Mouse (Mus musculus): ENCODE measurements at regions not wholly inside any gene's neighbourhood (a gene's known extent, or its start where the extent isn't known, plus 50 kb on each side); places are given as distances from the start of the nearest gene placed in this dataset.

DNA sequence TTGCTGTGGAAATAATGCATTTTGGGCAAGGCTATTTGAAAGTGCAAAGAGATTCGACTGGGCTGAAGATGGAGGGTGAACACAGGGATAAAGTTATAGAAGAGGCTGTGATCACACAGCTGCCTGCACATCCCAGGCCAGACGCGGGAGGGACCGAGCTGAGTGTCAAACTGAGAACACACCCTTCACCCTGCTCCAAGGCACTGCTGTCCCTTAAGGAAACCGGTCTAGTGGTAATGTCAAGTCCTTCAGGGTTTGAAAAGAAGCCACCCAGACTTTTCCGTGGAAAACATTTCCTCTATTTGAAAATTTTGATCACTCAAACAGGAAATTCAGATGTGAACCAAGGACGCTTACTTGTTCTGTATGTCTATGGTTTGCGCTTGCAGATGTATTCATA lies 134.6 kb downstream of the Gm11011 start:
- in situ Hi-C loops (cut with MboI, MseI): no loop called here

DNA sequence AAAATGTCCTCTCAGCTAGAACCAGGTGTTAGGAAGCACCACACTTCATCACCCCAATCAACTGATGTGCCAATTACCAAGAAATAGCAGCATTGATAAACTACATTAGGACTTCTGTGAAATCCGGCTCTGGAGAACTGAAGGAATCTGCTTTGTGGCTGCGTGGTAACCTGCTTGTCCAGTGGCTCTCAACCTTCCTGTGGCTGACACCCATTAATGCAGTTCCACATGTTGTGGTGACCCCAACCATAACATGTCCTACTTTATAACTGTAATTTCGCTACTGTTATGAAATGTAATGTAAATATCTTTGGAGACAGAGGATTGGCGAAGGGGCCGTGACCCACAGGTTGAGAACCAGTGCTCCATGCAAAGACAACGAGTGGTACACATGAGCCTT lies 136.7 kb downstream of the Gm11011 start:
- in situ Hi-C loops (cut with MboI, MseI): no loop called here

DNA sequence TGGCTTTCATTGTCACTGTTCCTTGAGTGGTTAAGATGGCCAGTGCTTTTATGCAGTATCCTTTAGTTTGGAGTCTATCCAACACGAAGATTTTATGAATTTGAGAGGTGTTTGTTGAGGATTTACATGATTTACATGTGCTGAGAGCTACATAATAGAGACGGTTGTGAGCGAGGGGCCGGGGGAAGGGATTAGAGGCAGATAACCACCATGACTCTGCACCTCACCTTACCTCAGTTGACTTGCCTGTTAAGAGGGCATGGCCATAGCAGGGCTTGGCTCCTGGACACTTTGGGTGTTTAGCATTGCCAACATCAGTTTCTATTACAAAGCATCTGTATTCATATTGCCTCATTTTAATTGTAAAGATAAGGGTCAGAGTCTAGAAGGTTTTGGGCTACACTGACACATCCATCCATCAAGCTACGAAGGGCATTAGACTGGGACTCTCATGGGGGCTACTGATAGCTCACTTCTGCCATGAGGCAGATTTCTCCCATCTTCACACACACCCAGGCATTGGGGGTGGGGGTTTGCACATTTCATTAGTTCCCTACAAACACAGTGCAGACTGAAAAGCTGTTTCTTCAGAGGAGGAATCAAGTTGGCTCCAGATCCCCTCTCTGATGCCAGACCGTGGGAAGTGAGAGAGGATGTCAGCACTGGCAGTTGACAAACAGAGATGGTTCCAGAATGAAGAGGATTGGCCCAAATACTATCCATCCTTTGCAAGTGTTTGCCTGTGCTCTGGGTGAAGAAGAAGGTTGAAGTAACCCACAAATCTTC lies 139.9 kb downstream of the Gm11011 start:
- in situ Hi-C loops (cut with MboI, MseI): no loop called here

DNA sequence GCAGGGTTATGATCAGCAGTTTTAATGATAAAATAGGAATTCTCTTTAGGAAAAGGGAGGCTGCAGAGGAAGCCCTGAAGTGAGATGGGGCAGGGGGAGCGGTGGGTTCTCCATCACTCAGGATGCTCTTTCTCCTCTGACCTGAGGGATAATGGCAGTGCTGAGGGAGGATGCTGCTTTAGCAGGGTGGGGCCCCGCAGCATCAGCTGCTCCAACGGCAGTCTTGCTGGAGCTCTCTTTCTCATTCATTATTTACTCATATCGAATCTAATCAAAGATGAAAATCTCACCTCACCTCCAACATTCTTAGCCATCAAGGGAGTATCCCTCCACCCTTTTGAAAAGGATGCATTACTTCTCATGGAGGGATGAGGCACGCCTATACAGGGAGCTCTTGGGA lies 141.7 kb downstream of the Gm11011 start:
- in situ Hi-C loops (cut with MboI, MseI): no loop called here

DNA sequence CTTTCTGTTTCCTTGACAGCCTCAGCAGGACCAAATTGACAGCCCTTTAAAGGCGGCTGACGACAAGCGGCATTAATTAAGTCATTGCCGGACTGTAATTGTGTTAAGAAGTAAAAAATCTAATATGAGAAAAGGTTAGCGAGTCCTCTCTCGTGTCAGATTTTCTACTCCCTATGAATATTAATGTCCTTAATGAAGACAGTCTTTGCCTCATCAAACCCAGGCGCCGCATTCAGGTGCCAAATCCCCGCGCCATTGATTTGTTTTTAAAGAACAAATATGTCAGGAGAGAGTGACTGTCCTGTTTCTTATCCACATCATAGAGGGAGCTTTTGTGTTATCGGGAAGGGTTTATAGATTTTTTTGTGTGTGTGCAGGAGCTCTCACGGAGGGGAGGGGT lies 142.2 kb downstream of the Gm11011 start:
- in situ Hi-C loops (cut with MboI, MseI): no loop called here

GRCm38 (mm10) chr2:169443271-169443670 lies 144.3 kb downstream of the Gm11011 start:
- in situ Hi-C loops (cut with MboI, MseI): no loop called here

GRCm38 (mm10) chr2:169431516-169431915 lies 156.0 kb downstream of the Gm11011 start:
- in situ Hi-C loops (cut with MboI, MseI): no loop called here

DNA sequence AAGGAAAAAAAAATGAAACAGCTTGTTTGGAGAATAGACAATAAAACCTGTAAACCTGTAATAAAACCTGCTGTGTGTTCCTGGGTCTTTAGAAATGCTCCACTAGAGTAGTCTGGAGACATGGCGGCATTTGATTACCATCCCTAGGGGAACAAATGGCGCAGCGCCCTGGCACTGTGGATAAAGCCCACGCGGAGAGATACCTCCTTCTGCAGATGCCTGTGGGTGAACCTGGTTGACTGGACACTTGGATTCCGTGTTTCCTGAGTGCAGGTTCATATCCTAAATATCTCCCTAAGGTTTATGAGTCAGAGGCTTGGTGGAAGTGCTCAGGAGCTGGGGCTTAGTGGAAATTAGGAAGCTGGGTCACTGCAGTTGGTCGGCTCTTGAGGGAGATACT lies 158.1 kb downstream of the Gm11011 start:
- in situ Hi-C loops (cut with MboI, MseI): no loop called here

DNA sequence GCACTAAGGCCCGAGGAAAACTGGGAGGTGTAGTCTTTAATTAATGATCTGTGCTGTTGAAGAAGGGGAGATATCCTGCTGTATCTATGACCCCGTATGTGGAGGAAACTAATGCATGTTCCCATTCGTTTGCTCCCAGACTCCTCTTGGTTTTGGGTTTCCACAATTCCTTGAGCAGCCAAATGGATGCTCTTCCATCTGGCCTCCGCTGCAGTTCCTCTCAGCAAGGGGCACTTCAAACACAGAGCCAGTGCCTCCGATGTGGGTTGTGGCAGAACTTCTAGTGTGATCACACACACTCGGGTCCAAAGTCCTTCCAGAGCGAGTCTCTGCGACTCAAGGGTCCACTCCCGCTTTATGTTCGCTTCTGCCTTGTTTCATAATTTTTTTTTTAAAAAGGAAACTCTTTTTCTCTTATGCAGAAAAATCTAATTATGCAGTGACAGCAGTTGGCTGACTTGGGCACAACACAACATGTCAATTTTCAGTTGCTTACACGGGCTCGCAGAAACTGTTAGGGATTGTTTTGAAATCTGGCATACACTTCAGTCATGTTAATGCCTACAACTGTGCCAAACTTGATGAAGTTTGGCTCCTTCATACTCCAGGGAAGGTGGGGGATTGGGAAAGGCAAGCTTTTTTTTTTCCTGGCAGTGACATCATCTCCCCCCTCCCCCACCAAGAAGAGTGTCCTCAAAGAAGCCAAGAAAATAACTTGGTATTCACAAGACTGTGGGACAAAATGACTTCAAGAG lies 163.2 kb downstream of the Gm11011 start:
- in situ Hi-C loops (cut with MboI, MseI): no loop called here

DNA sequence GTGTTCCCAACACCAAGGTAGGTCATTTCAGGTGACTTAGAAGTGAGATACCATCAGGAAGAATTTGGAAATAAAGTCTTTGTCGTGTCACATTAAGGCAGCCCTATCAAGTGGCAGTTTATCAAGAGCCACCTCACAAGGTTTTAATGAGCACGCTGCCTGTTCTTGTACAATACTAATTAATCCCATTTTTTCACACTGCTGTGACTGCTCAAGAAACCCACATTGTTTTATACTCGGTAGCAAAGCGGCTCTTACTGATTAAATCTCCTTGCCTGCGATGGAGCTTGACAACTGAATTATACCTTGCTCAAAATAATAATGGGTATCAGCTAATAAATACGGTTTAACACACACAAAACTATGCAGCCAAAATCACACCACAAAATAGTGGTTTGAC lies 175.2 kb downstream of the Gm11011 start:
- in situ Hi-C loops (cut with MboI, MseI): no loop called here

DNA sequence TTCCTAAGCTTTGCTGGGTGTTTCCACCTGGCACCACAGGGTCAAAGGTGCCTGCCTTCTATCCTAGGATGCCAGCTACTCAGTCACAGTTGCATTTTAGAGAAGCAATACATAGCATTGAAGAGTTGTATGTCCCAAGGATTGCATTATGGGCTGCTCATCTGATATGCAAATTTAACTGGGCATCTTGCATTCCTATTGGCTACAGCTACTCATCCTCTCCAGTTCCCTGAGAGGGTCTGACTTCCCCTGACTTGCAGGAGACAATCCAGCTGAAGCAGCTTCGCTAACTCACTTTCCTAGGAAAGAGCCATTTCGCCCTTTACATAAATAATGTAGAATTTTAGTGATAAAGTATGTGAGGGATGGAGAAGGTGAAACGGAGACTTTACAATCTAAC lies 177.5 kb downstream of the Gm11011 start:
- in situ Hi-C loops (cut with MboI, MseI): no loop called here

- in situ Hi-C loops (cut with MboI, MseI): no loop called here
Observed at GRCm38 (mm10) chr2:169404908-169405690, 182.4 kb downstream of the Gm11011 start.

DNA sequence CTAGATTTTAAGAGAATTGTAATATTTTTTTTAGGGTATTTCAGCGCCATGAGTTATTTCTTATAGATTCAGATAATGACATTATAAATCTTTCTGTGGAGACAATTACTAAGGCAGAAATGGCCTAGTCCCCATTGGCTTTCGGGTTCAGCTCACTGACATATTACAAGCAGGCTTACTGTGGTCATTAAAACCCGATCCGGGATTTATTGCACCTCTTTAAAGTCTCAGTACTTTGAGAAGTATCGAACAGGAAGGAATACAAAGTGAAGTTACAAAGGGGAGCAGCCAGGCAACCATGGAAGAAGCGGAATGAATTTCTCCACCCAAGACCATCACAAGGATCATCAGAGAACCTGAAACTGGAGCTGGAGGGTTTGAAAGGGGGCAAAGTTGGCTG lies 189.8 kb downstream of the Gm11011 start:
- in situ Hi-C loops (cut with MboI, MseI): loop anchor here in 1 of 2 experiments (25.0 kb wide), 1 partner anchor 840 kb away; no protein-coding TSS in a partner anchor

DNA sequence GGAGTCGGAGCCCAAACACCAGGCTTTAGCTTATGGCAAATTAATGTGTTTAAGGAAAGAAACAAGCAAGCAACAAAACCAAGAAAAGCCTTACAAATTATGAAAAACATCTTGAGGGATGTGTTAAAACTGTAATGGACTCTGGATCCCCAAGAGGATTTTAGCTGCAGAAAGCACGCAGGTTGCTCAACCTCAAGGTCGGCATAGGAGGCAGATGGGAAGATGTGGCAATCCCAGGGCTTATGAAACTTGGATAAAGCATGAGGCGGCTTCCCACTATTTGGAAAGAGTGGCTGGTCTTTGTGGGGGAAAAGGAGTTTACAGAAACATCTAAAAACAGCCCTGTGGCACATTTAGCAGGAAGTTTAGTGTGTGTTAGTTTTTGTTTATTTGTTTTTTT lies 190.5 kb downstream of the Gm11011 start:
- in situ Hi-C loops (cut with MboI, MseI): loop anchor here in 1 of 2 experiments (25.0 kb wide), 1 partner anchor 840 kb away; no protein-coding TSS in a partner anchor

DNA sequence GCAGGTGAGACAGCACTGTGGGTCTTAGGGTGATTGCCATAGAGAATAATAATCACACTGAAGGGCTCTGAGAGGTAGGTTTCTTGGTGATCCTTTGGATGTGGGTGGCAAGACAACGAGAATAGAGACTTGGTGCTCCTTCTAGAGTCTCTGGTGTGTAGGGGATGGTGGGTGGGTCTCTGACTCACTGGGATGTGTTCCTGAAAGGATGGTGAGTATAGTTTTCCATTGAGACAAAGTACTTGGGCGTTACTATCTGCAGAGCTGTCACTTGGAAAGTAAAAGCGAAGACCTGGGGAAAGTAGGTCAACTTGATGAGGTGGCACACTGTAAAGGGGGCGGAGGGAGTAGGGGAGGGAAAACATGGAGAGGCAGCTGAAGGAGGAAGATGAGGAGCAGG lies 191.3 kb downstream of the Gm11011 start:
- in situ Hi-C loops (cut with MboI, MseI): loop anchor here in 1 of 2 experiments (25.0 kb wide), 1 partner anchor 841 kb away; no protein-coding TSS in a partner anchor

GRCm38 (mm10) chr2:169389611-169390010 lies 197.9 kb downstream of the Gm11011 start:
- in situ Hi-C loops (cut with MboI, MseI): loop anchor here in 1 of 2 experiments (25.0 kb wide), 1 partner anchor 848 kb away; no protein-coding TSS in a partner anchor

GRCm38 (mm10) chr2:169388569-169388968 lies 199.0 kb downstream of the Gm11011 start:
- in situ Hi-C loops (cut with MboI, MseI): loop anchor here in 1 of 2 experiments (25.0 kb wide), 1 partner anchor 849 kb away; no protein-coding TSS in a partner anchor

DNA sequence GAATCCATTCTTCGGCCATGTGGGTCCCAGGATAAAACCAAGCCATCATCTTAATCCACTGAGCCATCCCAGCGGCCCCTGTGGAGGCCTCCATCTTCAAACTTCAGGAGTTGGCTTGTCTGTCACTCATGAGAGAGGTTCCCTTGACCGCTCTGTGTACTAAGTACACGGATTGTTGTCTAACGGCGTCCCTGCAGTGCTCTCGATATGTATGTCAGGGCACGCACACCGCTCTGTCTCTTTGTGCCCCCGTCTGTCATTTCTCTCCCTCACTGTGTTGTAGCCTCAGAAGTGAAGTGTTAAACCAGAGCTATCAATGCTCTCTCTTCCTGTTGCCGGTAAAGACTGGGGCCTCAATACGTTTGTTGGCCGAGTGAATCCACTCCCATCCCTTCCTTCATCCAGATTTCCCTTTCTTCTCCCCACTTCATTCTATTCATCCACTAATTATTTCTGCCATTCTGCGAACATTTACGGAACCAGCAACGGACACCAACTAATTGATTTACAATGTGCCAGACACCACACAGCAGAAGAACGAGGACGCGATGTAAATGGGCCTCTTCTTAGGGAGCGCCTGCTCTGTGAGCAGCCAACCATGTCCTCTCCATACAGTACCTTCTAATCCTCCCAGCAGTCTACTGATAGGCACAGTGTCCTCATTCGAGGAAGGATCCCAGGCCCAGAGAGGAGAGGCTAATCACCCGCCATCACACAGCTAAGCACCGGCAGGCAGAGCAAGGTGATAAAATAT lies 199.6 kb downstream of the Gm11011 start:
- in situ Hi-C loops (cut with MboI, MseI): loop anchor here in 1 of 2 experiments (25.0 kb wide), 1 partner anchor 849 kb away; no protein-coding TSS in a partner anchor

DNA sequence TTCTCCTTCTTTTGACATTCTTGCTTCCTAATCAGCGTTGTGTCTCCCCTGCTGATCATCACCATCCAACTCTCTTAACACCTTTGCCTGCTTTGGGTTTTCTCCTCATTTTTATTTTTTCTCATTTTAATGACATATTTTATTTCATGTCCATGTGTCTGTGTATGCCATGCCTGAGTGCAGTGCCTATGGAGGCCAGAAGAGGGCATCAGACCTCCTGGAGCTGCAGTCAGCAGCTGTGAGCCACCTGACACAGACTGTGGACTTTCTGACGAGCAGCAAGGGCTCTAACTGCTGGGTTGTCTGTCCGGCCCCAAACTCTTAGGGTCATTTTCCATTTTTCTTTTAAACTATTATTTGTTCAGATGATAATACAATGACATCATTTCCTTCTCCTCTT lies 203.8 kb downstream of the Gm11011 start:
- in situ Hi-C loops (cut with MboI, MseI): loop anchor here in 1 of 2 experiments (25.0 kb wide), 1 partner anchor 854 kb away; no protein-coding TSS in a partner anchor

DNA sequence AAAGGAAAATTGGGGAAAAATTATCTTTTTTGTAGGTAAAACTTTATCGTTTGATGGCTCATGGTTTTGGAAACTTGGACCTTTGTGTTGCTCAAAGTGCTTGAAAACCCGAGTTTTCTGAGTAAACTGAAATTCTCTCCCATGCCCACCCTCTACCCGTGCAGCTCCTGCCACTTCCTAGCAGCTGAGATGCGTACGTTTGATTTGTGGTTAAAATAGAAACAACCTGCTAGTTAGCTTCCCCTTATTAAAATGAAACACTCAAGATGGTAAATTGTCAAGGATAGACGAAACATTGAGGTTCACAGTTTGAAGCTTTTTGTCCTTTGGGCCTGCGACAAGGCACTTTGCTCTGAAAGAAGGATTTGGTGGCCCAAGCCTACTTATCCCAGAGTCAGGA lies 214.5 kb downstream of the Gm11011 start:
- in situ Hi-C loops (cut with MboI, MseI): no loop called here

DNA sequence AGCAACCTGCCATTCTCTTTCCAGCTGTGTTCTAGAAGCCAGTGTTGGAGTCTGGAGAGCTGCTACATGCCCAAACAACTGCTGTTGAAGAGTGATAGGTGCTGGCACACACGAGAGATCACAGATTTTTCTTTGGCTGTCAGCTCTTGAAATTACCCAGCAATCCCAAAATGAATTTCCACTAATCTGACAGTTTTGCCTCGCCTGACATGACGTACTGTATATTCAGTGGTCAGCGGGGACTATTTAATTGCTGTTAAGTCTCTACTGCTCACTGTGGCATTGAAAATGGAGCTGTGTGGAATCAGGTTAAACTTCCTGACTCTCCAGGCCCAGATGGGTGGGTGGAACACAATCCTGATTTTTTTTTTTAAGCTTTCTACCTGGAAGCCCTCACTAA lies 222.5 kb downstream of the Gm11011 start:
- in situ Hi-C loops (cut with MboI, MseI): no loop called here

All from T-helper 17 cell (primary cell).